Mouse (Mus musculus) urinary bladder, adult 18-20 months (tissue): Measurements from ENCODE around the gene Tmeff2.

Experiments
- DNase-seq, 2 experiments: peaks; one replicate each; pipeline ENCODE4 v3.0.0; 2022; ENCODE audit warnings: low spot score in 2 of 2, mixed read lengths in 2 of 2

Tmeff2 gene

DNA sequence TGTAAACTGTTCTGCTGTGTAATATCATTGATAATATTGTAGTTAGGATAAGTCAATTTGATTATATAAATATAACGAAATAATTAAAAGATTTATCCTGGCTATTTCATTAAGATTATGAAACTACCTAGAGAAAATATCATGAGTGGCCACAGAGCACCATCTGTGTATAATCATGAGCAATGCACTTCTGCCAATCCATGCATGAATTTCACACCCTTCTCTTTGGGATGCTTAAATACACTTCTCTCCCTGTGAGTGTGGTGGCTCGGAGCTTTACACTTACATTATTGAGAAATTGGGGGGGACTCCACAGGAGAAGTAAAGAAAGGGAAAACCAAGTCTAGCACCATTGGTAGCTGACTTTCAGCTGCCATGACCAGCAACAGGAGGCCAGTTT is 206.9 kb downstream of the Tmeff2 start:
- no peak for DNase-seq

DNA sequence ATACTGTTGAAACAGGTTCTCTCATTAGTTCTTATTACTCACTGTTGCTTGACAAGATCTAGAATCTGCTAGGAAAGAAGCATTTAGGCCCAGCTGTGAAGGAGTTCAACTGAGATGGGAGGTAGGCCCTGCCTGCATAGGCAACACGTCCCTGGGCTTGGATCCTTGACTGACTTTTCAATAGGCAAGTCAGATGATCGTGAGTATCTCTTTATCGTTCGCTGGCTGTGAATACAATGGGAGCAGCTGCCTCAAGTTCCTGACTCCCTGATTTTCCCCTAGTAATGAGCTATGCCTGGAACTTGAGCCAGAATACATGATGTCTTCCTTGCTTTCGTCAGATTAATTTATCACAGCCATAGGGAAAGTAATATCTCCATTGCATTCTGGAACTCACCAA is 214.3 kb downstream of the Tmeff2 start:
- DNase-seq, result no peak

DNA sequence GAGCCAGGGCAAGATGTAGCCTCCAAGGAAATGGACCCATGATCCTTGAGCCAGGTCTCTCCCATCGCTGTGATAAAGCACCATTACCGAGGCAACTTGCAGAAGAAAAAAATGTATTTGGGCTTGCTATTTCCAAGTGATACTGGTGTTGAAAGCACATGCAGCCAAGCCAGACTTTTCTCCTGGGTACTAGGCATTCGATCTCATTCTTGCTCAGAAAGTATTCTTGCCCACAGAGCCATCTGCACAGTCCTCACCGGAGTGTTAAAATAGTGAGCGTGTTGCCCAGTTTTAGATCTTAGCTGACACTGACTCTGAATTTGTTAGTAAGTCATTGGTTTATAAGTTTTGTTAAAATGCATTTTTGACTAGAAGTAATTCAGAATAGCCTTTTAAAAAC is 215.3 kb downstream of the Tmeff2 start:
- no peak for DNase-seq

DNA sequence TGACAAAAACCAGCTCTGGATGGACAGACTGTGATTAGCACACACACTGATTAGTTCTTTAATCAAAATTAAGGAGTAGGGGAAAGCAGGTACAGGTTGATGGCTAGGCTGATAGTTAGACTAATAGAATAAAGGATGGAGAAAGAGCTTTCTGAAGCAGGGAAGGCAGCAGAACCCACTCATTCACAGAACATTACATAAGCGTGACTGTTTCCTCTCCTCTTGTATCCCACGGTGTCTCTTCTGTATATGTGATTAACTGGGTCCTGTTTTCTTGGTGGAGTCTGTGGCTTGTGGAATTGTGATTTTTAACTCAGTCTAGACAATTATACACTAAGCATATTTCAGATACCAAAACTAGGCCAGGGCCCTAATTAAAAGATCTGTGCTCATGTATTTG is 217.4 kb downstream of the Tmeff2 start:
- DNase-seq, result no peak

DNA sequence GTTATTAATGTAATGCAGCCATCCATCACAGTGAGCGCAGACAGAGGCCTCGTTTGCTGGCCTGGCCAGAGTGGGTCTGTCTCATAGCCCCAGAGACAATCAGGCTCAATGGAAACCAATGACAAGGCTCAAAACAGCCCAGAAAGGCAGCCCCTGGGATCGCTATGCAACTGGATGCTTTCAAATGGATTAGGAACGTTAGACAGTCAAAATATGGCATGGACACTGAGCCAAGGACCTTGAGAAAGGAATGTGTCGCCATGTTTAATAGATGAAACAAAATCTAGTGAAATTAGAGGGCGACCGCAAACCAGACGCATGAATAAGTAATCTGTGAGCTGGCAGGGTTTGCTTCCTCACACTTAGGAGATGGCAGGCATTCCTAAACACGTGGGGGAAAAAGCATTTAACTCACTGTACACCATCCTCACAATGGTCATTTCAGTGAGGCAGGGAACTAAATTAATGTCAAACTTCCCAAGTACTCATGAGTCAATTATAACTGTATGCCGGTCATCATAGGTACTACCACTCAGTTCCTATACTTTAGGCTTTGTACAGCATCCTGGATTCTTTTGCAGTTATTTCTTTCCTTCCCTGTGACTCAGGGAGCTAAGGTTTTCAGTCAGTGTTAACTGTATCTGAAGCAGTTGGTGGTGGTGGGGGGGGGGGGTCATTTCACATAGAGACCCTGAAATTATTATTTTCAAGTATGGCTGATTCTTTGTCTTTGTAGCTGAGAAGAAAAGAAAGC is 225.4 kb downstream of the Tmeff2 start:
- DNase-seq, result no peak

DNA sequence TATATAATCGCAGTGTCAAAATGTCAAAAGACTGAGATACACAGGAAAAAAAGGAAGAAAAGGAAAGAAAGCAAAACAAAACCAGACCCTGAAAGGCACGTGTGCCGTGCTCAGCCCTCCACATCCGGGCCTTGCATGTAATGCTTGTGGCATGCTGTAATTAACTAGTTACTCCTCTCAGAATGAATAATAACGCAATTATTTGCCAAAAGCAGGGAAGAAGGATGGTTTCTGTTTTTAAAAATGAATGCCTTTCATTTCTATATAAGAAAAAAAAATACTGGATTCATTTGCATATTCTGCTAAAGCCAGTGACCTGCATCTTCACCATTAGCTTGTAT is 225.9 kb downstream of the Tmeff2 start:
- DNase-seq, result no peak

DNA sequence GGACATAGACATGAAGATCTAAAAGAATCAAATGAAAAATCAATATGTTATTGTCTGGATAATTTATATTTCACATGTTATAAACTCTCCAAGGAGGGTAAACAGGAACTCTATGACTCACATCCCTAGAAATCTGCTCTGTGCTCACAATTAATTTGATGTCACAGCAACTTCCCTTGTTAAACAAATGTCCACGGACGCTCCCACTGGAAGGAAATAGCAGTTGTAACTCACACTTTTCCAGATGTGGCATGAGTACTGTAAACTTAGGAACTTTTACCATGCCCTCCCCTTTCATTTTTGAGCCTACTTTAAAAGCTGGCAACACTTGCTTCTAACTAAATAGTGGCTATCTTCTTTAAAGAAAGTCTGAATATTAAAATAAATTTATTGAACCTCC is 236.3 kb downstream of the Tmeff2 start:
- no peak for DNase-seq

DNA sequence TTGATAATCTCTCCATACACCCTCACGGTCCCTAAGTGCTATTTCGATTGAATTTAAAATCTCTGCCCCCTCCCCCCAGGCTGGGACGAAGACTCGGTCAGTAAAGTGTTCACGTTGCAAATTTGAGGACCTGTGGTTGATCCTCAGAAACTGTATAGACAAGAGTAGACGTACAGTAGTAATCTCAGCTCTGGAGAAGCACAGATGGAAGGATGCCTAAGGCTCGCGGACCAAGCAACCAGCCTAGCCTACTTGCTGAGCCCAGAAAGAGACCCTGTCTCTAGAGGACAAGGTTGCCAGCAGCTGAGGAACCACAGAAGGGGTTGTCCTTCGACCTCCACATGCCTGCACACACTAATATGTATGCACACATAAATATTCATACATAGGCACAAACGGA is 239.2 kb downstream of the Tmeff2 start:
- no peak for DNase-seq

DNA sequence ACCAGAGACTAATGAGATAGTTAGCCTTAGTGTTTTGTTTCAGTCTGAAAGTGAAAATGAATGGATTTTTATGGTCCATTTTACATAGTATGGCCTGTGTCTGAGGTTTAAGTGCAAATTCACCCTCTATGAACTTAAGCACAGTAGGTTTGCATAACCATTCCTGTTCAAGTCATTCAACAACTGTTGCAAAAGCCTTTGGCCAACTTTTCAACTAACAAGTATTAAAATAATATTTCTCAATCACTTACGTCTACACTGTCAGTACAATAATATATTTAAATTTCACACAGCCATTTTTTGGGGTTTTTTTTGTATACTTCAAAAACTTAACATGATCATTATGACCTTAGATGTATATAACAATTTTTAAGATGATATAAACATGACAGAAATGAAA is 240.9 kb downstream of the Tmeff2 start:
- DNase-seq, result no peak

DNA sequence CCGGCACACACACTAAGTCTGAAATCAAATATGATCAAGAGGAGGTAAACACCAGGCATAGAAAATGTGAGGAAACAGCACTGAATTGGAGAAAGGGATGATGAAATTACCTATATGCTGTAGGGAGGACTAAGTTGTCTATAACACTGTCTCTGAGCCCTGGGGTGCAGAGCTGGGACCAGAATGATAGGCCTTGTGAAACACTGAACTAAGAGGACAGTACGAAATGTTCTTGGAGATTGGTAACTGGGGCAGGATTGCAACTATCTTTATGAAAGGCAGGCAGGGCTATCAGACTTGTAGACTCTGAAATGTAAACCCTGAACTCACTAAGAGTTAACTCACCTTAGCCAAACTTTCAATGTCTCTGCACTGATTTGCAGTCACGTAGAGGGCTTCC is 242.3 kb downstream of the Tmeff2 start:
- DNase-seq, result no peak

DNA sequence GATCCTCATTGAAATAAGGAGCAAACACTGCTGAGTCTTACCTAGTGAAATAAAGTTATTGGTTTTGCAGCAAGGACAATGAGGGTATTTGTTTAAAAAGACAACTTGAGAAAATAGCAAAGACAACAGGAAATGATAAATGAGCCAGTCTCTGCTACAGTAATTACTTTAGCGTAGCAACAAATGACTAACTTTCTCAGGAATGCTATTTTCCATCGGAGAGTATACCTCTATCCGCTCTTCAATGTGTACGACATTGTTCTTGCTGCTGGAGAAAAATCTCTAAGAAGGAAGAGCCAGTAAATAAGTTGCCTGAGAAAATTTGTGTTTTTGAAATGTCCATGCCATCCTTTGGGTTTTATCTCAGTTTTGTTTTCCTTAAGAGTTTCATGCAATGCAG is 245.2 kb downstream of the Tmeff2 start:
- DNase-seq, result no peak

DNA sequence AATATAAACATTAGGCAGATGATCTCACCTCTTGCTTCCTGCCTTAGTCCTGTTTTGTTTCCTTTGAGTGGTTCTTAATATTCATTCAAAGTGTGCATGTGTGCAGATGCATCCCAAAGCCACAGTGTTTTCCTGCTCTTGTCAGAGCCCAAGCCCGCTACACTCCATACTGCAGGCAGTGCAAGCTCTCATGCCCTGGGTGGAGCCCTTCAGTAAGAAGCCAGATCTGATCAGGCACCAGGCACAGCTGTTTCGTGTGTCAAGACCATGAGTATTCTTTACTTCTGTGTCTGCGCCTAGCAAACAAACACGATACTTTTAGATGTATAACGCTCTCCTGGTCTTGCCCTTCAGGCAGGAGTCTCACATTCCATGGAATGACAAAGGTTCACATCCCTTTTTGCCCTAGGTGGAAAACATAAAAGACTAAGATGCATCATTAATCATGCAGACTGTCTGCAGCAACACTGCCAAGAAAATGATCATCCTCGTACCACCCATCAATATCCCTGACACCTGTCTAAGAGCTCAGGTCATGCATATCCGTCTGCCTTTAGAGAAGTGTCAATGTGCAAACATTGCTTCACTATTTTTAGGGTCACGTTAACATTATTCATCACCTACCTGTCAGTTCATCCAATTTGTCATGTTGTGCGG is 248.2 kb downstream of the Tmeff2 start:
- no peak for DNase-seq

DNA sequence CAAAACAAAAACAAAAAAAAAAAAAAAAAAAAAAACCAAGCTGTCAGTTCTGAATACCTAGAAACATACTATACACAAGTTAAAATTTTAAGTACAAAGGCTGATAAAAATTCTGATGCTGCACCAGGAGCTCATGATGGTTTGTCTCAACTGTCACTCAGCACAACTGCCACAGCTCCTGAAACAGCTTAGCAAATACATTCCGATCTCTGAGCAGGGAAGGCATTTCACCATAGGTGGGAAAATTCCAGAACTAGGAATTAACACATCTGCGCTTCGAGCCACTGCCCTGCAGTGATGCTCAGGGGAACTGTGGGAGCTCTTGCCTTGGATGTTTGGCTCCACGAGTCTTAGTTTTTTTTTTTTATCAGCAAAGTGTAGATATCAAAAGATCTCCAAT is 249.0 kb downstream of the Tmeff2 start:
- no peak for DNase-seq

DNA sequence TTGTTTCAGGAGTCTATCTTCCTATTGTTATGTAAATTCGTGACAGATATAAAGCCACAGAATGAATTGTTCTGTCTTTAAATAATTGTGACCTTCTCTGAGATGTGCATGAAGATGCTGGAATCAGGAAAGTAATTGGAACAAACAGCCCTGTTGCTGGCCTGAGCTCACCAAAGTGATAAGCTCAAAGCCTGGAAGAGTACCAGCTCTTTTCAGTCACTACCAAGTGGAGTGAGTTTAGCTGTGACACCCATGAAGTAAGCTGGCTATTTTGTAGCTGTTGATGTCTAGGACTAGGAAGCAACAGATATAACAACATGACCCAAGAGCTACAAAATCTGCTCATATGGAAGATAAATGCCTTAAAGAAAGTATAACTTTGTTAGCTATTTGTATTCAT is 249.4 kb downstream of the Tmeff2 start:
- no peak for DNase-seq

DNA sequence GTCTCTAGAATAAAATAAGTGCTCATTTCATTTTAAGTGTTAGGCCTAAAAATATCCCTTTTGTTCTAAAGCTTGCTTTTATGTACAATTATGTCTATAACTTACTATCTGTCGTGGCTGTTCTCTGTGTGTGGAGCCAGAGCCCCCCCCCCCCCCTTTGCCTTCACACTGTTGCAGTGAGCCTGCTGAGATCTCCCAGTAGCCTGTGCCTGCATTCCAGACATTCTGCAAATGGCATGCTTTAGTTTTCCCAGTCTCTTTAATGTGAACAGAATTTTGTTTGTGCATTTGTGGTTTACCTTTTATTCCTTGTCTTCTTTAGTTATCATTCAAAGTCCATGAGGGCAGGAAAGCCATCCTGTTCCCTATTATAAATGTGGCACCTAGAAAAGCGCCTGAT is 251.6 kb downstream of the Tmeff2 start:
- no peak for DNase-seq

DNA sequence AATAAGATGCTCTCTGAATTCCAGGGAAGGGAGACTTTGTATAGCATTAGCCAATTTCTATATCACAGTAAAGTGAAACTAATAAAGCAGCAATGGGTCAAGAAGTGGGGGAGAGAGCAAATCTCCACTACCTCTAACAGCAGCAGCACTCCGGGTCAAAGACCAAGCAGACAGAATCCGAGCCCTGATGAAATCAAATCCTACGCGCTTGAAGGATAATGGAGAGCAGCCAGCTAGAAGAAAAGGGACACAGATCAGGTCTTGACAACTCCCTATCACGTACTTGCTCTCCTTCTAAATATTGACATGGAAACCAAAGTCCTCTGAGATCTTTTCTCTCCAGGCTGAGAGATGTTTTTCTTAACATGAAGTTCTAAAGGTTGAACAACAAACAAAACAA is 252.4 kb downstream of the Tmeff2 start:
- DNase-seq, result no peak

DNA sequence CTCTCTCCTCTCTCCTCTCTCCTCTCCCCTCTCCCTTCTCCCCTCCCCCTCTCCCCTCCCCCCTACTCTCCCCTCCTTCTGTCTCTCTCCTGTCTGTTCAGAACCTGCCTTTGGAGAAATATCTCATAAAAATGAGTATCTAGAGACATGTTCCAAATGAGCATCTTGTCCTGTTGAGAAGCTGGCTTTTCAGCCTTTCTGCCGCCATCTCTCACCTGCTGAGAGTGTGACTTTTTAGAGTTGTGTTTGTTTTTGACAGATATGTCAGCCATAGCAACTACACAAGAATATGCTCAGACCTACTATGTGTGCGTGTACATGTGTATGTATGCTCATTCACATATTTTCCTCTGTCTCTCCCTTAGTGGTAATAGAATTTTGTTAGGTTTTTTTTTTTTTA is 283.8 kb downstream of the Tmeff2 start:
- DNase-seq, result no peak

DNA sequence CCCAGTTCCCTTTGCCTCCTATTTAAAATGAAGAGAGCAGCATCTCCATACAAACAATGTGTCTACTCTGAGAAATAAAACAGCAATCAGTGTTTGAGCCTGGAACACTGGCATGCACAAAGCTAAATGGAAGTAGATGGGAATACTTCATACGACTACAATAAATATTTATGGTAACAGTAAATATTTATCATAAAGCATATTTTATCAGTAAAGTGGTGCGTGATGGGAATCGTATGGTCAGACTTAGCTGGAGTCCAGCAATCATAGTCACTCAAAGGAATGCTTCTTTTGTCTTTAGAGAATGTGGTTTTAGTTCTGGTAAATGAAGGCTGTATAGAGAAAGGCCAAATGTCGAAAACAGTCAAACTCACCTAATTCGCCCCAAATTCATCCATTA is 288.6 kb downstream of the Tmeff2 start:
- DNase-seq, result no peak

DNA sequence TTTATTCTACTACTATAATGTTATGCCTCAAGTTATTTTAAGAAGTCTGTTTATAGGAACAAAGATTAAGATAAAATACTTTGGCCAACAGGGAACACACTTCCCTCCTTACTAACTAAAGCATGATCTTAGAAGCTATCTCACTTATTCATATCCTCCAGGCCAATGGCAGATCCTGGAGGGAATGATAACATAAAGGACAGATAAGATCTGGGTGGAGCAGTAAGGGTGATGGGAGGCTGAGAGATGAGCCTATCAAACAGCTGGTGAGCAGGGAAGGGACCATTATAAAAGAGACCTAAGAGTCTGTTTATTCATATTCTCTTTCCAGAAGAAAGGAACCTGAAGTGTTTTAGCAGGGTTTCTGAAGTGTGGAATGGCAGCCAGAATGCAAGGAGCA is 290.8 kb downstream of the Tmeff2 start:
- no peak for DNase-seq

DNA sequence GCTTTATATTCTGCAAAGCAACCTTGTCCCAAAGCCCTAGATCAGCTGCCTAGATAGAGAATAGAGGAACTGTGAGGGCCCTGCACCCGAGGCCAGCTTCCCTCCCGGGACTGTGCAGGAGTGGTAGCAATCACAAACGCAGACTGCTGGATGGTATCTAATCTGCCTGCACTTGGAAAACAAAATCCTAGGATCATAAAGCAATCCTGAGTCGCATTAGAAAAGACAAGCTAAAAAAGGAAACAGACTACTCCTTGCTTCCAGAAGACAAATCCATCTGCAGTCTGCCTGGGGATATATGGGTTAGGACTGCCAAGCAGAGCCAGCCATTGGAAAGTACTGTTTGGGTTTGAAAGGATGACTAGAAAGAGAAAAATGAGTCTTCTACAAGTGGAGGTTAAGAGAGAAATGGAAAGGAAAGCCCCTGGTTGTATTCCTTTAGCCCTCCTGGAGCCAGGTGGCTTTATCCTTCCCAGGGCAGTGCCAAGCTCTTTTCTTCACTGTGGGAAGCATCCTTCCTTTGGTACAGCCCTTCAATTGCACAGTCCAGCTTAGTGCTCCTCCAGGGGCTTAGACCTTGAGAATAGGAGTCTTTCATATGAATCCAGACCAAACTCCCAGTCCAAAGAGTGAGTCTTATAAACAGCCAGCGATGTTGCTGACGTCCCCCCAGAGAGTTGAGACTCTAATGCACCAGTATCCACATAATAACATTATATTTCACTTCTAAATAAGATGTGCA is 291.6 kb downstream of the Tmeff2 start:
- DNase-seq, result no peak

DNA sequence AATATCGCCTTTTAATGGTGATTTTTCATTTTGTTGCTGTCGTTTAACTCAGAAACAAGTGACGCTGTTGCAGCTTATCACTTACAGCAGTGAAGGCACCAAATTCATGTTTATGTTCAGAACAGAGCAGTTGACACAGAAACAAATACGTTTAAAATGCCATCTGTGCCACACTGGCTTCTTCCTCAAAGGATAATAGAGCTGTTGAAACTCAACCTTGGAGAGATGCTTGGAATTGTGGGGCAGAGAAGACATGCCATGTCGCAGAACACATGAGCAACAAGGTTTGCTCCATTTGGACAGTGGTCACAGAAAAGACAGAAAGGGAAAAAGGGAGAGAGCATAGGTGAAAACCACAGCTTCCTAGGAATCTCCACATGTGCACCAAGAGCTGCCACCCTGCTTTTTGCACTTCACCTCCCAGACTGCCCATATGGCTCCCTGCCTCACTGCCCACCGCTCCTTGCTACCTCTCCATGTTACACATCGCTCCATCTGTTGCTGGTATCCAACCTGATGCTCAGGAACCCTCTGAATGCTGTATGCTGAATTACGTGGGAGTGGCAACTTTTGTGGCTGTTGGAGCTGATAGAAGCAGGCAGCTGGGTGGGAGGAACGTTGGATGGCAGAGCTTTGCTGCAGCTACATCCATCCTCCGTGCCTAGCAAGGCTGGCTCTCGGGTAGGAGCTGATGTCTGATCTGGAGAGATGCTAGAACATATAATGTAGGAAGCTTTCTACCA is 298.8 kb downstream of the Tmeff2 start:
- DNase-seq, result no peak

DNA sequence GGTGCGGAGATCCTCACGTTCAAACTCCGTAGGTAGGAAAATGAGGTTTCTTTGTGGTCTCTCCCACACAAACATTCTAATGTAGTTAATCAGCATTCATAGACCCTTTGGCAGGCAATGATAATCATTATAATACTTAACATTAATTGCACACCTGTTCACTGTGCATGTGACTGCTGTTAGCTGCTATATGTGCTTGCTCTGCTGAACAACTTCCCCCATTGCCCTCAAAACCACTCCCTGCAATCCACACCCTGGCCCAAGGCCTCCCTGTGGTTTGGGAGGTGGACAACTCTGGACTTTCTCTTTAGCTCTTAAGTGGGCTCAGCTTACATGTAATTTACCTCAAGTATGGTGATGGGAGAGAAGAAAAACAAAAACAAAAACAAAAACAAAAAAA is 299.5 kb downstream of the Tmeff2 start:
- no peak for DNase-seq

DNA sequence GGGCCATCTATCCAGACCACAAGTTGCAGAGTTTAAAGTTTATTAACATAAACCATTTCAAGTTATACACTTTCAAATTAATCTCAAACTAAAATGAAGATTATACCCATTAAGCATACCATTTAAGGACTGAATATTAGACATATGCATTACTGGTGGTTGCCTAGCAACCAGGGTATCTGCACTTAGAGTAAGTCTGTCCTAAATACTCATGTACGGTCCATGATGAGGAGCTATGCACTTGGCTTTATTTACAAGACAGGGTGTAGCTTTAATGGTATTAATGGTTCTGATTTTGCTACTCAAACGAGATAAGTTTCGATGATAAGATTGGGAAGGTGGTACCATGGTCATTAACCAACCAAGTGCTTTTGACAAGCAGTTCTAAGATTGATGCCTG is 315.2 kb downstream of the Tmeff2 start:
- no peak for DNase-seq
